Mouse (Mus musculus): ENCODE measurements around the gene Gpr37l1. TPM values are rescaled to one million over a fixed set of nuclear protein-coding genes. Genes with fewer than 3 reads are reported as not detected.

Gene Gpr37l1
- total and polyA plus RNA-seq, 3 experiments, result 0.97 to 2.3 (median 0.98) TPM

DNA sequence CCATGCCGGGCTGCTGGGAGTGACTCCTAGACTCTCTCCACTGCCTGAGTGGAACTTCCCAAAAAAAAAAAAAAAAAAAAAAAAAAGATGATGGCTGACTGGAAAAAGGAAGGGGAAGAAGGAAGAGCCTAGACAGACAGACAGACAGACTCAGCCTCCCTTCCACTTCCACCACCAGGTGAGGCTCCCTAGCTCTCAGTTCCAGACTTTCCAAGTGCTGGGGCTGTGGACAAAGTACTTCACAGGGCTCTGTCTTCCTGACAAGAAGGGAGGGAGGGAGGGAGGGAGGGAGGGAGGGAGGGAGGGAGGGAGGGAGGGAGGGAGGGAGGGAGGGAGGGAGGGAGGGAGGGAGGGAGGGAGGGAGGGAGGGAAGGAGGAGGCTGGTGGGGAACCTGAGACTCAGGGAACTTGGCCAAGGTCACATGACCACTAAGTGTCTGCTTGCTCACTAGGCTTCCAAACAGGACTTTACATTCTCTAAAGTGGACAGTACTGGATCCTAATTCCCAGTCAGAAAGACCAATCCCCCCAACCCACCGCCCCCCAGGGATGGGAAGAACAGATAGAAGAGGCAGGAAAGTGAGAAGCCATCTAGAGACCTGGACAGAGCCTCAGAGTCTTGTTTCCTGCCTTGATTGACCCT is 37.0 kb downstream of the Gpr37l1 start:
- DNase-seq, result no peak
- H3K27ac ChIP-seq, result no peak overlapping the region

DNA sequence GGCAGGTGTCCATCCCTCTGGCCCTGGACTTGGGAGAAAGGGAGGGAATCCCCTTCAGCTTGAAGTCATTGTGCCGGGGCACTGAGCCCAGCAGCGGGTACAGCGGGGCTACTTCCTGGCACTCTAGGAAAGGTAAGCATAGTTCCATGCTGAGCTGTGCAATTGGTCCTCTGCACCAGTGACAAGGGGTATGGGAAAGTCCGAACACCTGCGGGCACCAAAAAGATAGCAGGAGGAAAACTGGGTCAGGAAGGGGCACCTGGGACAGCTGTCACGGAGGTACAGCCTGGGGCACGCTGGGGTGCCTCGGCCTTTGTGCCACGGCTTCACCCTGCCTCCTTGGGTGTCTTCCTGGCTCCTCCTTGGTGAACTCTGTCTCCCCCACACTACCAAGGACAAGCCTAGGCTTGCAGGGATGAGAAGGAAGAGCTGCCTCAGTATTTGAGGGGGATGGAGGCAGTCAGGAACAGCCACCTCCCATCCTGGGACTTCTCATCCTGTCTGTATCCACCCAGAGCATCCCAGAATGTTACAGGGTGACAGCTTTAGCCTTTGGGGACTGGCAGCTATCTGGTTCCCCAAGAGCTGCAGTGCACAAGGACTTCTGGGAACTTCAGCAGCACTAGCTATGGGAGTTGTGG is 37.8 kb downstream of the Gpr37l1 start:
- H3K27ac ChIP-seq, result no peak overlapping the region
- no peaks in the 10 kb centered on the region for H3K4me1 ChIP-seq (ENCODE audit: control insufficient read depth, insufficient read depth, low read length)
- WGBS, result 74% methylated on average over 9 of the region's 9 CpGs
- intact Hi-C loops (cut with DNase I), result no loop called here
- TF ChIP-seq POLR2A (IDR thresholded peaks at IDR 0.05; ENCODE audit: insufficient read depth, low read depth, low read length) (no peak), EP300 (IDR thresholded peaks at IDR 0.05; ENCODE audit: insufficient read depth, low read depth, low read length) (no peak), CTCF (IDR thresholded peaks at IDR 0.05) (no peak)
- no peaks in the 10 kb centered on the region for H3K79me2 ChIP-seq (replicated peaks; ENCODE audit: control insufficient read depth, insufficient read depth, low read length)
- no peak overlapping the region for H3K4me3 ChIP-seq
- no peaks in the 10 kb centered on the region for H3K36me3 ChIP-seq (ENCODE audit: control insufficient read depth, insufficient read depth, low read length)
- DNase-seq, result no peak
- no peaks in the 10 kb centered on the region for H3K27me3 ChIP-seq (ENCODE audit: control insufficient read depth, insufficient read depth, low read length)
- no peak overlapping the region for H3K9ac ChIP-seq (ENCODE audit: low read depth, low read length)

More for the DNA sequence above, 37.0 kb downstream of the Gpr37l1 start:
- Histone ChIP-seq H3K9ac (ENCODE audit: low read depth, low read length) (no peak overlapping the region), H3K36me3 (ENCODE audit: control insufficient read depth, insufficient read depth, low read length) (no peaks in the 10 kb centered on the region), H3K79me2 (replicated peaks; ENCODE audit: control insufficient read depth, insufficient read depth, low read length) (no peaks in the 10 kb centered on the region), H3K4me3 (no peak overlapping the region), H3K27me3 (ENCODE audit: control insufficient read depth, insufficient read depth, low read length) (no peaks in the 10 kb centered on the region), H3K4me1 (ENCODE audit: control insufficient read depth, insufficient read depth, low read length) (no peaks in the 10 kb centered on the region)
- intact Hi-C loops (cut with DNase I), result no loop called here
- TF ChIP-seq EP300 (IDR thresholded peaks at IDR 0.05; ENCODE audit: insufficient read depth, low read depth, low read length) (no peak), POLR2A (IDR thresholded peaks at IDR 0.05; ENCODE audit: insufficient read depth, low read depth, low read length) (no peak), CTCF (IDR thresholded peaks at IDR 0.05) (no peak)
- 58% methylated on average over 2 of the region's 2 CpGs for WGBS

DNA sequence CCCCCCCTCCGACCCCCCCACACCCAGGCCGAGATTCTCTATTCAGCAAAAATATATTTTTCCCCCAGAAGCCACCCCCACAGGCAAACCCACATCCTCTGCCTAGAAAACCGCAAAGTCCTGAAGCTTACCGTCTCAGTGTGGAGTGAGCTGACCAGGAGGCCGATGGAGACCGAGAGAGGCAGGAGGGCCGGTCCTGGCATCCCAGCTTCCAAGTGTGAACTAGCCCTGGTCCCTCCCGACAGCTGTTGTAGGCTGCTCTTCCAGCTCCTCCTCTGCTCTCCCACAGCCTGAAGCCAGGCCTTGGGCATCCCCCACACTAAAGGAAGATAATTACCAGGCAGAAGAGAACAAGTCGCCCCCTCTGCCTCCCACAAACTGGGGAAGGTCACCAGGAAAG is 38.5 kb downstream of the Gpr37l1 start:
- no peak overlapping the region for H3K4me3 ChIP-seq
- no peaks in the 10 kb centered on the region for H3K27me3 ChIP-seq (ENCODE audit: control insufficient read depth, insufficient read depth, low read length)
- no peak for TF ChIP-seq CTCF (IDR thresholded peaks at IDR 0.05)
- no peak for TF ChIP-seq EP300 (IDR thresholded peaks at IDR 0.05; ENCODE audit: insufficient read depth, low read depth, low read length)
- no peak for TF ChIP-seq POLR2A (IDR thresholded peaks at IDR 0.05; ENCODE audit: insufficient read depth, low read depth, low read length)
- intact Hi-C loops (cut with DNase I), result no loop called here
- H3K27ac ChIP-seq, result no peak overlapping the region
- DNase-seq, result no peak
- H3K36me3 ChIP-seq (ENCODE audit: control insufficient read depth, insufficient read depth, low read length), result no peaks in the 10 kb centered on the region
- no peaks in the 10 kb centered on the region for H3K79me2 ChIP-seq (replicated peaks; ENCODE audit: control insufficient read depth, insufficient read depth, low read length)
- no peak overlapping the region for H3K9ac ChIP-seq (ENCODE audit: low read depth, low read length)
- WGBS, result 59% methylated on average over 9 of the region's 9 CpGs
- no peaks in the 10 kb centered on the region for H3K4me1 ChIP-seq (ENCODE audit: control insufficient read depth, insufficient read depth, low read length)

DNA sequence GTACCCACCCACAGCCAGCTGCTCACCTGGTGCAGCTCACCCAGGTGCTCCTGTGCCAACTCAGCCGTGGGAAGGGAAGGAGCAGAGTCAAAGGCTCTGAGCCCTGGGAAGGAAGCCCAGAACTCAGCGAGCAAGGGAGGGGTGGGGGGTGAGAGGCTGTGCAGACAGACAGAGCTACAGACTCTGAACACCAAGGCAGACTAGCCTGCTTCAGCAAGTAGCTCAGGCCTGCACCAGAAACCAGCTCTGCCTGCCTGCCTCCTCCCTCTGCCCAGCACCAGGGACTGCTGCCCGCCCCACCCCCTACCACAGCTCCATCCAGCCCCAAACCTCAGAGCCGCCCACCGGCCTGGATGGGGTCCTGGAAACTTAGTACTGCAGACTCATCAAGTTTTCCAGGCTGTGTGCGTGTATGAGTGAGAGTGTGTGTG is 39.5 kb downstream of the Gpr37l1 start:
- Histone ChIP-seq H3K4me3 (no peak overlapping the region), H3K36me3 (ENCODE audit: control insufficient read depth, insufficient read depth, low read length) (no peaks in the 10 kb centered on the region), H3K27ac (no peak overlapping the region), H3K27me3 (ENCODE audit: control insufficient read depth, insufficient read depth, low read length) (no peaks in the 10 kb centered on the region), H3K79me2 (replicated peaks; ENCODE audit: control insufficient read depth, insufficient read depth, low read length) (no peaks in the 10 kb centered on the region), H3K9ac (ENCODE audit: low read depth, low read length) (no peak overlapping the region), H3K4me1 (ENCODE audit: control insufficient read depth, insufficient read depth, low read length) (no peaks in the 10 kb centered on the region)
- TF ChIP-seq EP300 (IDR thresholded peaks at IDR 0.05; ENCODE audit: insufficient read depth, low read depth, low read length), result no peak
- TF ChIP-seq POLR2A (IDR thresholded peaks at IDR 0.05; ENCODE audit: insufficient read depth, low read depth, low read length), result no peak
- TF ChIP-seq CTCF (IDR thresholded peaks at IDR 0.05), result no peak
- WGBS, result 58% methylated on average over 6 of the region's 6 CpGs
- DNase-seq, result no peak
- intact Hi-C loops (cut with DNase I), result no loop called here

DNA sequence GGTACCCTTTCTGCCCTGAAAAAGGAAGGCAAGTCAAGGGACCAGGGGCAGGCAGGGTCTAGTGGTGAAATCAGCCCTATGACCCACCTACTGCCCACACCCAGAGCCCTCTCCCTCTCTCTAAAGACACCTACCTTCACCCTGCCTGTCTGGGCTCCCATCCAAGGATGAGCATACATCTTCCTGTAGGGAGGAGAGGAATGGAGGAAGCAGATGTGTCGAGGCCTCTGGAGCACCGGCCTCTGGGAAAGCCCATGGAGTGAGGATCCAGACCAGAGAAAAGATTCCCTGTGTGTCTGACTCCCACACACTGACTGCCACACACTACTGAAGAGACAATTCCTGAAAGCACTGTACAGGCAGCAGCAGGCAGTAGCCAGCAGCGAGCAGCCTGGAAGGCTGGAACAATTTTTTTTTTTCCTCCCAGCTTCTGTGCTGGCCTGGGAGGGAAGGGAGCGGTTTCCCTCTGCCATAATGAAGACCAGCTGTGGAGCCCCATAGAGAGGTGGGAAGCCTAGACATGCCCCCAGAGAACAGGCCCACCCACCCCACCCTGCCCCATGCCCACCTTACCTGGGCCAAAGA is 40.9 kb downstream of the Gpr37l1 start:
- Histone ChIP-seq H3K36me3 (ENCODE audit: control insufficient read depth, insufficient read depth, low read length) (no peaks in the 10 kb centered on the region), H3K4me1 (ENCODE audit: control insufficient read depth, insufficient read depth, low read length) (no peaks in the 10 kb centered on the region), H3K27ac (no peak overlapping the region), H3K79me2 (replicated peaks; ENCODE audit: control insufficient read depth, insufficient read depth, low read length) (no peaks in the 10 kb centered on the region), H3K4me3 (no peak overlapping the region), H3K9ac (ENCODE audit: low read depth, low read length) (no peak overlapping the region), H3K27me3 (ENCODE audit: control insufficient read depth, insufficient read depth, low read length) (no peaks in the 10 kb centered on the region)
- DNase-seq, result no peak
- TF ChIP-seq CTCF (IDR thresholded peaks at IDR 0.05) (no peak), POLR2A (IDR thresholded peaks at IDR 0.05; ENCODE audit: insufficient read depth, low read depth, low read length) (no peak), EP300 (IDR thresholded peaks at IDR 0.05; ENCODE audit: insufficient read depth, low read depth, low read length) (no peak)
- intact Hi-C loops (cut with DNase I), result no loop called here
- 41% methylated on average over 4 of the region's 4 CpGs for WGBS

DNA sequence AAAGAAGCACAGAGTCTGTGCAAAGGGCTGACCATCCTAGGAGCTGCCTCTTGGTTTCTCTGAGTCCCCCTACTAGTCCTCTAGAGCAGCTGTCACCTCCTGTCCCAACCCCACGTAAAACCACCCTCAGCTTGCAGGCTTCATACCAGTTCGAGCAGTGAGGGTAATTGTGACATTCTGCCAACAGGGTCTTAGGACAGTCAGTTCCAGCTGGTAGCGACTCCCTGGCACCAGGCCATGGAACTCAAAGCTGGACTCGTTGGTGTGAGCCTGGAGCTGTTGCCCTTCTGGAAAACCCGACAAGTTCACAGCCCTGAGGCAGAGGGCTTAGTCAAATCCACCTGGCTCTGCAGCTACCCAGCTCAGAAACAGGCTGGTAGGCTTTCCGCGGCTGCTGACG is 41.5 kb downstream of the Gpr37l1 start:
- DNase-seq, result no peak
- Histone ChIP-seq H3K36me3 (ENCODE audit: control insufficient read depth, insufficient read depth, low read length) (no peaks in the 10 kb centered on the region), H3K79me2 (replicated peaks; ENCODE audit: control insufficient read depth, insufficient read depth, low read length) (no peaks in the 10 kb centered on the region), H3K4me1 (ENCODE audit: control insufficient read depth, insufficient read depth, low read length) (no peaks in the 10 kb centered on the region), H3K9ac (ENCODE audit: low read depth, low read length) (no peak overlapping the region), H3K27me3 (ENCODE audit: control insufficient read depth, insufficient read depth, low read length) (no peaks in the 10 kb centered on the region), H3K27ac (no peak overlapping the region), H3K4me3 (no peak overlapping the region)
- 38% methylated on average over 8 of the region's 8 CpGs for WGBS
- no peak for TF ChIP-seq CTCF (IDR thresholded peaks at IDR 0.05)
- TF ChIP-seq POLR2A (IDR thresholded peaks at IDR 0.05; ENCODE audit: insufficient read depth, low read depth, low read length), result no peak
- TF ChIP-seq EP300 (IDR thresholded peaks at IDR 0.05; ENCODE audit: insufficient read depth, low read depth, low read length), result no peak
- intact Hi-C loops (cut with DNase I), result no loop called here

Measured in heart, adult 2 months (tissue).